Mouse (Mus musculus): ENCODE data around the gene Atp8a2. TPM values are rescaled to one million over a fixed set of nuclear protein-coding genes. Genes with fewer than 3 reads are reported as not detected.

Atp8a2 gene
- polyA plus RNA-seq, 1 experiment from 2014 or later = 9.0 TPM

DNA sequence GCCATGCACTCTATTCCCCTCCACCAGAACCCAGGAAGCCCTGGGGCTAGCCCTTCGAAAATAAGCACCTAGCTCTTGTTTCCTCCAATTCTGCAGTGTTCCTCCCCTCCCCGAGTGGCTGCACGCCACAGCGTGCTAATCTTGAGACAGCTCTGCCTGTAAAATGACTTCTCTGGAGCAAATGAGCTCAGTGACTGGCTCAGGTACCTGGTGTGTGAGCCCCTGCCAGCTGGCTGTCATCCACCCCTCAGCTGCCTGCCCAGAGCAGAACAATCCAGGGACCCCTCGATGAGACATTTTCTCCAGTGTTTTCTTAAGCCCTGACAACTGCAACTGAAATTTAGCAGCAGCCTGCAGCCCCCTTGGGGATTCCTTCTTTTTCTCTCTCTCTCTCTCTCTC lies 495.5 kb downstream of the Atp8a2 start:
- ATAC-seq (ENCODE audit: insufficient number of reproducible peaks, insufficient read depth, low FRiP score, low read depth) = peak; percentile 45
- peak overlapping the region; percentile 12 to 23; a peak in 2 of 4 replicates for H3K27ac ChIP-seq (replicated peaks in 1 of 2; ENCODE audit: control insufficient read depth in 1 of 2, insufficient read depth in 1 of 2, low read depth in 2 of 2, low read length in 2 of 2)
- no peaks in the 10 kb centered on the region for H3K9me3 ChIP-seq (ENCODE audit: control insufficient read depth, low read length)

DNA sequence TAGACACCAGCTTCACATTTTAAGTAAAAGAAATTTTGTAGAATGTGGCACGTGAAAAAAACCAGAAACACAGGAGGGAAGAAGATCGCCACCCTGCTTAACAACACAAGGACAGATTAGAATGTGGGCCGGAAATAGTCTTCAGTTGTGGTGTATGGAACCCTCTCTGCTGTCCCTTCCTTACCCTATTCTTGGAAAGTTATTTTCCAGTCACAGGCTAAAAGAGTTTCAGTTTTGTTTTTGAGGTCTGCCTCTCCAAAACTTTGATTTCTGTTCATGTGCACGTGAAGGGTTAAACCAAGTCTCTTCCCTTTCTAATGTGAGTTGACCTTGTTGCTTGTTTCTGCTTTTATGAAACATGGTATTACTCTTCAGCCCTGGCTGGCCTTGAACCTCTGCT lies 501.8 kb downstream of the Atp8a2 start:
- no peak overlapping the region for H3K4me2 ChIP-seq (ENCODE audit: low read length)
- no peak for ATAC-seq (ENCODE audit: insufficient number of reproducible peaks, insufficient read depth, low FRiP score, low read depth)
- peaks cover 3% of the 10 kb centered on the region in 2 experiments; a peak in 2 of 4 replicates for H3K4me1 ChIP-seq (ENCODE audit: control insufficient read depth in 2 of 2, insufficient read depth in 2 of 2, low read length in 2 of 2)
- no peaks in the 10 kb centered on the region for H3K9me3 ChIP-seq (ENCODE audit: control insufficient read depth, low read length)
- H3K27me3 ChIP-seq (ENCODE audit: control insufficient read depth, insufficient read depth, low read length) = no peaks in the 10 kb centered on the region
- WGBS = 54% methylated on average over 4 of the region's 4 CpGs
- no peaks in the 10 kb centered on the region for H3K36me3 ChIP-seq (ENCODE audit: control insufficient read depth, insufficient read depth, low read length)
- no peak overlapping the region for H3K27ac ChIP-seq (replicated peaks in 1 of 2; ENCODE audit: control insufficient read depth in 1 of 2, insufficient read depth in 1 of 2, low read depth in 2 of 2, low read length in 2 of 2)
- no peak overlapping the region for H3K9ac ChIP-seq (ENCODE audit: low read length)
- H3K4me3 ChIP-seq (ENCODE audit: control insufficient read depth in 1 of 2, insufficient read depth in 1 of 2, low read depth in 1 of 2, low read length in 2 of 2) = no peak overlapping the region

More for the DNA sequence above, 495.5 kb downstream of the Atp8a2 start:
- Histone ChIP-seq H3K27me3 (ENCODE audit: control insufficient read depth, insufficient read depth, low read length) (no peaks in the 10 kb centered on the region), H3K4me1 (ENCODE audit: control insufficient read depth in 2 of 2, insufficient read depth in 2 of 2, low read length in 2 of 2) (peaks cover 17 to 18% of the 10 kb centered on the region in 2 experiments), H3K4me2 (ENCODE audit: low read length) (no peak overlapping the region), H3K9ac (ENCODE audit: low read length) (no peak overlapping the region), H3K4me3 (ENCODE audit: control insufficient read depth in 1 of 2, insufficient read depth in 1 of 2, low read depth in 1 of 2, low read length in 2 of 2) (no peak overlapping the region), H3K36me3 (ENCODE audit: control insufficient read depth, insufficient read depth, low read length) (no peaks in the 10 kb centered on the region)
- WGBS = 11% methylated on average over 5 of the region's 5 CpGs

DNA sequence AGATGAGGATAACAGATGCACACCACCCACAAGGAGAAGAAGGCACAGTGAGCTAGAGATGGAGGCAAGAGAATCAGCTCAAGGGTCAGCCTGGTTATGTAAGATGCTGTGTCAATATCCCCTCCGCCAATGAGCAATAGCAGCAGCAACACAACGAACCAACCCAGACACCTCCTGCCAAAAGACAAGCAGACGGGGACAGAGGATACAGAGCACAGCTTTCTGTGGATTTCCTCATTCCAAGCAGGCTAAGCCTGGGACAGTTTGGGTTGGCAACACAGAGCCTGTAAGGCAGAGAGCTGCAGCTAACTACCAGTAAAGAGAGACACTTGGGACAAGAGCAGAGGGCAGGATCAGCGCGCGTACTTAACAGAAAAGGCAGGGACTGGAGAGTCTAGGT lies 504.8 kb downstream of the Atp8a2 start:
- no peak overlapping the region for H3K4me2 ChIP-seq (ENCODE audit: low read length)

DNA sequence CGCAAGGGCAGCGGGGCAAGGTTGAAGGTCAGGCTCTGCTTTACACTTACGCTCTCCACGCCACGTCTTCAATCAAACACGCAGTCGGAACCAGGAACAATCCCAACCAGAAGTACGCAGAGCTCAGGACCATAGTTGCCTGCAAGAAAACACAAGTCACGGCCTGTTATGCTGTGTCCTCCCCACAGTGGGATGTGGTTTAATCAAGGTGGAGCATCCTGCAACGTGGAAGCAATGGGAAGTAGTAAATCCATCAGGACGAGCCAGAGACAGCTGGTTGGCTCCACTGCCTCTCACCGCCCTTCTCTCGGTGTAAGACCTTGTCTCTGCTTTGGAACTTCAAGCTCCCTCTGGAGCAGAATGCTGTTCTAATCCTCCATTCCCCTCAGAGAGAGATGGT lies 505.6 kb downstream of the Atp8a2 start:
- Histone ChIP-seq H3K9ac (ENCODE audit: low read length) (no peak overlapping the region), H3K27ac (replicated peaks in 1 of 2; ENCODE audit: control insufficient read depth in 1 of 2, insufficient read depth in 1 of 2, low read depth in 2 of 2, low read length in 2 of 2) (no peak overlapping the region), H3K4me1 (ENCODE audit: control insufficient read depth in 2 of 2, insufficient read depth in 2 of 2, low read length in 2 of 2) (peaks cover 2 to 6% of the 10 kb centered on the region in 2 experiments; a peak in 2 of 4 replicates), H3K36me3 (ENCODE audit: control insufficient read depth, insufficient read depth, low read length) (no peaks in the 10 kb centered on the region), H3K4me3 (ENCODE audit: control insufficient read depth in 1 of 2, insufficient read depth in 1 of 2, low read depth in 1 of 2, low read length in 2 of 2) (no peak overlapping the region), H3K9me3 (ENCODE audit: control insufficient read depth, low read length) (no peaks in the 10 kb centered on the region), H3K4me2 (ENCODE audit: low read length) (no peak overlapping the region), H3K27me3 (ENCODE audit: control insufficient read depth, insufficient read depth, low read length) (no peaks in the 10 kb centered on the region)
- WGBS = 80% methylated on average over 13 of the region's 13 CpGs
- no peak for ATAC-seq (ENCODE audit: insufficient number of reproducible peaks, insufficient read depth, low FRiP score, low read depth)

More for the DNA sequence above, 504.8 kb downstream of the Atp8a2 start:
- H3K27ac ChIP-seq (replicated peaks in 1 of 2; ENCODE audit: control insufficient read depth in 1 of 2, insufficient read depth in 1 of 2, low read depth in 2 of 2, low read length in 2 of 2) = no peak overlapping the region
- H3K9ac ChIP-seq (ENCODE audit: low read length) = no peak overlapping the region
- H3K4me3 ChIP-seq (ENCODE audit: control insufficient read depth in 1 of 2, insufficient read depth in 1 of 2, low read depth in 1 of 2, low read length in 2 of 2) = no peak overlapping the region
- H3K27me3 ChIP-seq (ENCODE audit: control insufficient read depth, insufficient read depth, low read length) = no peaks in the 10 kb centered on the region
- no peaks in the 10 kb centered on the region for H3K9me3 ChIP-seq (ENCODE audit: control insufficient read depth, low read length)
- peaks cover 2 to 6% of the 10 kb centered on the region in 2 experiments; a peak in 2 of 4 replicates for H3K4me1 ChIP-seq (ENCODE audit: control insufficient read depth in 2 of 2, insufficient read depth in 2 of 2, low read length in 2 of 2)
- ATAC-seq (ENCODE audit: insufficient number of reproducible peaks, insufficient read depth, low FRiP score, low read depth) = no peak
- no peaks in the 10 kb centered on the region for H3K36me3 ChIP-seq (ENCODE audit: control insufficient read depth, insufficient read depth, low read length)
- 73% methylated on average over 6 of the region's 6 CpGs for WGBS

DNA sequence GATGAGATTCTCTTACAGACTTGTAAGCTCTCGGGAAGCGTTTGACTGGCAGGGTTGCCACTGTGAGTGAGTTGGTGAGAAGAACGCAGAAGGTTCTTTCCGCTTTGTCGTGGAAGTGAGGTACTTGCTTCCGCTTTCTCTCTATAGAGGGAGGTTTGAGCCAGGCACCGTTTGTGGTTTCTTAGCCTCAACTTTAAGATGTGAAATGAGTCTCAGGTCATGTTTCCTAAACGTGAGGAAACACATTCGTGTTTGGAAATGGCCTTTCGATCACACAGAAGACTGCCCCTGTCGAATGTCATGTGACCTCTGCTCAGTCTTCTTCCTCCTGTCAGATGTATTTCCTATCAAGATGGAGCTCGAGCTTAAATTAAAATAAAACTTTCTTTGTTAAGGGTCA lies 506.0 kb downstream of the Atp8a2 start:
- Histone ChIP-seq H3K27ac (replicated peaks in 1 of 2; ENCODE audit: control insufficient read depth in 1 of 2, insufficient read depth in 1 of 2, low read depth in 2 of 2, low read length in 2 of 2) (no peak overlapping the region), H3K4me3 (ENCODE audit: control insufficient read depth in 1 of 2, insufficient read depth in 1 of 2, low read depth in 1 of 2, low read length in 2 of 2) (no peak overlapping the region), H3K4me2 (ENCODE audit: low read length) (no peak overlapping the region), H3K4me1 (ENCODE audit: control insufficient read depth in 2 of 2, insufficient read depth in 2 of 2, low read length in 2 of 2) (peaks cover 2 to 6% of the 10 kb centered on the region in 2 experiments; a peak in 2 of 4 replicates), H3K36me3 (ENCODE audit: control insufficient read depth, insufficient read depth, low read length) (no peaks in the 10 kb centered on the region), H3K9ac (ENCODE audit: low read length) (no peak overlapping the region), H3K27me3 (ENCODE audit: control insufficient read depth, insufficient read depth, low read length) (no peaks in the 10 kb centered on the region), H3K9me3 (ENCODE audit: control insufficient read depth, low read length) (no peaks in the 10 kb centered on the region)
- 82% methylated on average over 12 of the region's 12 CpGs for WGBS
- no peak for ATAC-seq (ENCODE audit: insufficient number of reproducible peaks, insufficient read depth, low FRiP score, low read depth)

DNA sequence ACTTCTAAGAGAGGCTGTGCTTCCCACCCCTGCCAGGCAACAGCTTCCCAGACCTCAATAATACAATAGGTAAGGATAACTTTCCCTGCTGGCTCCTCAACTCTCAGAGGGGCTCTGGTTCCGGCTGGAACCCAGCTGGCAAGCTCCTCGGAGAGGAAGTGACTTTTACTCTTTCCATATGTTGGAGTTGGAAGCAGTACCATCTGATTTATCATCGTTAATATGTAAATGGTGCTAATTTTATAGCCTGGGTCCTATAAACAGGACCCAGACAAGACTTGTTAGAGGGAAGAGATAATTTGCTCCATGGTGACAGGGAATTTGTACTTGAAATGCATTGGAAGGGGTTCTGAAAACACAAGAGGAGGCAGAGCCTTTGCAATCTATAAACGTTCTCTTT lies 507.4 kb downstream of the Atp8a2 start:
- Histone ChIP-seq H3K4me1 (ENCODE audit: control insufficient read depth in 2 of 2, insufficient read depth in 2 of 2, low read length in 2 of 2) (peaks cover 6 to 11% of the 10 kb centered on the region in 2 experiments; a peak in 2 of 4 replicates), H3K27me3 (ENCODE audit: control insufficient read depth, insufficient read depth, low read length) (no peaks in the 10 kb centered on the region), H3K27ac (replicated peaks in 1 of 2; ENCODE audit: control insufficient read depth in 1 of 2, insufficient read depth in 1 of 2, low read depth in 2 of 2, low read length in 2 of 2) (no peak overlapping the region), H3K9ac (ENCODE audit: low read length) (no peak overlapping the region), H3K4me3 (ENCODE audit: control insufficient read depth in 1 of 2, insufficient read depth in 1 of 2, low read depth in 1 of 2, low read length in 2 of 2) (no peak overlapping the region), H3K36me3 (ENCODE audit: control insufficient read depth, insufficient read depth, low read length) (no peaks in the 10 kb centered on the region), H3K4me2 (ENCODE audit: low read length) (no peak overlapping the region), H3K9me3 (ENCODE audit: control insufficient read depth, low read length) (no peaks in the 10 kb centered on the region)
- WGBS = 58% methylated on average over 4 of the region's 4 CpGs
- ATAC-seq (ENCODE audit: insufficient number of reproducible peaks, insufficient read depth, low FRiP score, low read depth) = no peak

DNA sequence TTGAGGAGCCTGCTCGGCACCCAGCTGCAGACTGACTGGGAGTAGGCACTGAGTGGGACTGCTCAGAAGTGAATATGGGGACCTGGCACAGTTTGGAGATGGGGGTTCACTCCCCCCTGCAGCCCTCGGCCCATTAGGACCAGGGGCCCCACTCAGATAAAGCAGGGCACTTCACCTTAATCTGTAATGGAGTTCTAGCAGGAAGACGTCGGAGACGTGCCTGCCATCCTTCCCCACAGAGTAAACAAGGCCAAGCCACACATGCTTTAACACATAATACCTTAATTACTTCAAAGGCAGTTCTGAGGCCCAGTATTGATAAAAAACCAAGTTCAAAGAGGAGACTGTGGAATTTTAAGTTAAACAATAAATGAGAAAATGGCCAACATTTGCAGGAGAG lies 510.8 kb downstream of the Atp8a2 start:
- ATAC-seq (ENCODE audit: insufficient number of reproducible peaks, insufficient read depth, low FRiP score, low read depth) = no peak
- H3K27me3 ChIP-seq (ENCODE audit: control insufficient read depth, insufficient read depth, low read length) = no peaks in the 10 kb centered on the region
- H3K9me3 ChIP-seq (ENCODE audit: control insufficient read depth, low read length) = no peaks in the 10 kb centered on the region
- H3K9ac ChIP-seq (ENCODE audit: low read length) = no peak overlapping the region
- no peak overlapping the region for H3K4me2 ChIP-seq (ENCODE audit: low read length)
- WGBS = 46% methylated on average over 5 of the region's 5 CpGs
- no peak overlapping the region for H3K4me3 ChIP-seq (ENCODE audit: control insufficient read depth in 1 of 2, insufficient read depth in 1 of 2, low read depth in 1 of 2, low read length in 2 of 2)
- H3K36me3 ChIP-seq (ENCODE audit: control insufficient read depth, insufficient read depth, low read length) = no peaks in the 10 kb centered on the region
- peaks cover 6 to 11% of the 10 kb centered on the region in 2 experiments; a peak in 2 of 4 replicates for H3K4me1 ChIP-seq (ENCODE audit: control insufficient read depth in 2 of 2, insufficient read depth in 2 of 2, low read length in 2 of 2)
- no peak overlapping the region for H3K27ac ChIP-seq (replicated peaks in 1 of 2; ENCODE audit: control insufficient read depth in 1 of 2, insufficient read depth in 1 of 2, low read depth in 2 of 2, low read length in 2 of 2)

DNA sequence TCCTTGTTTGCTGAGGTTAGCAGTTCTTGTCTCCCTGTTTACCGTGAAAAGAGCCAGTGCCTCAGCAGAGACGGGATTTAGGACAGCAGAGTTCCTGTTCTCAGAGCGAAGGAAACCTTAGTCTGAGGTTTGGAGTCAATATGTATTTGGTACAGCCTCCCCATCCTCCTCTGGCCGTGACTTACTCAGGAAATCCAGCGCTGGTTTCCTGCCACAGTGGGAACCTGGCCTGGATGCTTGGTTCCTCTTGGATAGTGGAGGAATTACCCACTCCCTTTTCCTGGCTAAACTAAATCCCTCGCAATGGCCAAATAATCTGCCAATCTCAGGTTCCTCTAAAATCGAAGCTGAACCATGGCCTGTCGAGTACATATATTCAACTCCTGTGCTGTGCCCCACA lies 511.6 kb downstream of the Atp8a2 start:
- H3K4me3 ChIP-seq (ENCODE audit: control insufficient read depth in 1 of 2, insufficient read depth in 1 of 2, low read depth in 1 of 2, low read length in 2 of 2) = no peak overlapping the region
- ATAC-seq (ENCODE audit: insufficient number of reproducible peaks, insufficient read depth, low FRiP score, low read depth) = no peak
- H3K4me2 ChIP-seq (ENCODE audit: low read length) = no peak overlapping the region
- H3K27ac ChIP-seq (replicated peaks in 1 of 2; ENCODE audit: control insufficient read depth in 1 of 2, insufficient read depth in 1 of 2, low read depth in 2 of 2, low read length in 2 of 2) = no peak overlapping the region
- H3K9me3 ChIP-seq (ENCODE audit: control insufficient read depth, low read length) = no peaks in the 10 kb centered on the region
- H3K9ac ChIP-seq (ENCODE audit: low read length) = no peak overlapping the region
- H3K4me1 ChIP-seq (ENCODE audit: control insufficient read depth in 2 of 2, insufficient read depth in 2 of 2, low read length in 2 of 2) = peaks cover 6 to 11% of the 10 kb centered on the region in 2 experiments; a peak in 2 of 4 replicates
- H3K27me3 ChIP-seq (ENCODE audit: control insufficient read depth, insufficient read depth, low read length) = no peaks in the 10 kb centered on the region
- H3K36me3 ChIP-seq (ENCODE audit: control insufficient read depth, insufficient read depth, low read length) = no peaks in the 10 kb centered on the region
- WGBS = 64% methylated on average over 8 of the region's 8 CpGs

Data from heart, embryonic 14.5 days (tissue).